Mouse (Mus musculus) ovary, postnatal 10 days (tissue): Measurements from ENCODE around the gene Olfr589.
"Not testable (repeated sequence)": the region's sequence is repeated elsewhere in the genome, so short reads cannot be mapped to it uniquely, and the experiment has no call there.

ENCODE experiments used
- DNase-seq: peaks from one replicate; pipeline ENCODE4 v3.0.0; 2022; ENCODE audit warnings: low spot score

Olfr589 gene

GRCm38 (mm10) chr7:103156256-103156655 is at the start of gene Olfr589:
Gene Olfr589, minus strand, starts transcription at chr7:103156356.
- DNase-seq = no peak

DNA sequence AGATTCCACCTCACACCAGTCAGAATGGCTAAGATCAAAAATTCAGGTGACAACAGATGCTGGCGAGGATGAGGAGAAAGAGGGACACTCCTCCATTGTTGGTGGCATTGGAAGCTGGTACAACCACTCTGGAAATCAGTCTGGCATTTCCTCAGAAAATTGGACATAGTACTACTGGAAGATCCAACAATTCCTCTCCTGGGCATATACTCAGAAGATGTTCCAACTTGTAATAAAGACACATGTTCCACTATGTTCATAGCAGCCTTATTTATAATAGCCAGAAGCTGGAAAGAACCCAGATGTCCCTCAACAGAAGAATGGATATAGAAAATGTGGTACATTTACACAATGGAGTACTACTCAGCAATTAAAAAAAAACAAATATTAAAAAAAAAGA is 28.3 kb upstream of the Olfr589 start, which contains the start of gene Olfr592:
TSS of gene Olfr592 (plus strand) at position 301 of the 400 bp plus-strand sequence.
- not testable (repeated sequence) for DNase-seq

- no peak for DNase-seq
These were observed 22.1 kb upstream of the Olfr589 start, which contains the start of gene Olfr591 for GRCm38 (mm10) chr7:103178240-103178639. Gene Olfr591, minus strand, starts transcription at chr7:103178340.

DNA sequence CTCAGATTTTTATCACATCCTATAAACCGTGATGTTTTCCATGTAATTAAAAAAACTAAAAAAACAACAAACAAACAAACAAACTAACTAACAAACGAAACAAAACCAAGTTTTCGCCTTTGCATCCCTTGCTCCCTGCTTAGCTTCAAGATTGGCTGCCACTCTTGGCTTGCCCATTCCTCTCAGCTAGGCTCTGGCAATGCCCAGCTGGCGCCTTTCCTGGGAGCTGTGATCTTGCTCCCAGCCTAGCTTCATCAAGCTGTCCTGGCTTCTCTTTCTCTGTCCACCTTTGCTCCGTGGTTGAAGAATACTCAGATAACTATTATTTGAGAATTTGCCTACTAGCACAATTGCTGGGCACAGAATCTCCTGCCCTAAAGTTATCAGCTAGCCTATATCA is 13.5 kb upstream of the Olfr589 start:
- DNase-seq = no peak

DNA sequence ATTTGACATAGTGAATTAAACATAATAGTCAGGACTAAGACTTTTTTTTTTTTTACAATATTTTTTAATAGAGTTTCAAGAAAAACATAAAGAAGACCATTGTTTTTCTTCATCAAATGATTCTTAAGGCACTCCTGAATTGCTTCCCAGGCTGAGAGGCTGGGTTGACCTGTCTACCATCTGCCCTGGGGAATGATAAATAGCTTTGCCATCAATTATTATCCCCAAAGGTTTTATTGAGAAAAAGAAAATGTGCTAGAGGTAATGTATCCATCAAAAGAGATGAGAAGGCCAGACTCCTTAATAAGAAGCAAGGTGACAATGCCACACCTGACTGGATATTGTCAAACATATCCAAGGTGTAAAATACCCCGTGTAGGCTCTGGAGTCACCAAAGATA is 15.6 kb downstream of the Olfr589 start, which contains the start of gene Olfr588-ps1:
TSS of gene Olfr588-ps1 (plus strand) at position 301 of the 400 bp plus-strand sequence.
- DNase-seq = no peak

- DNase-seq = no peak
These were observed 30.6 kb downstream of the Olfr589 start, which contains the start of gene Olfr586 for GRCm38 (mm10) chr7:103125538-103125937. Gene Olfr586, minus strand, starts transcription at chr7:103125638.

GRCm38 (mm10) chr7:103119406-103119805 is 36.8 kb downstream of the Olfr589 start:
- no peak for DNase-seq
